8 mouse cellular contexts compared by ENCODE assay signal in genomic region chr5:64809864-64810263, GRCm38 (mm10). TPM values are rescaled to one million over a fixed set of nuclear protein-coding genes. Genes with fewer than 3 reads are reported as not detected.
DNase-seq lines count a peak whose midpoint lies in the region; ATAC-seq and TF ChIP-seq lines count a peak whose summit lies in the region.

No protein-coding gene starts in this region.

- DNase-seq in gastrocnemius, adult 2 months: no peak
- DNase-seq in gastrocnemius, postnatal 25 days: no peak
- peak; percentile 27 for DNase-seq in brain, embryonic 14.5 days (ENCODE audit: low read depth)
- no peak for DNase-seq in right cerebral cortex, postnatal 10 days (ENCODE audit: low spot score in 2 of 2)
- no peak for DNase-seq in ovary, adult 18-20 months (ENCODE audit: low spot score)
- no peak for DNase-seq in embryo, embryonic 11 days

- H3K27me3 ChIP-seq in hindbrain, embryonic 13.5 days: no peaks in the 10 kb centered on the region

- no peak for TF ChIP-seq POLR2A in brain, embryonic 14.5 days (IDR thresholded peaks at IDR 0.05; ENCODE audit: borderline replicate concordance, extremely low read depth, insufficient read depth, insufficient read length, poor library complexity, severe bottlenecking)

- no peak overlapping the region for H3K9ac ChIP-seq in hindbrain, embryonic 13.5 days

- no peak for TF ChIP-seq CTCF in gastrocnemius, adult 2 months (IDR thresholded peaks at IDR 0.05)
- TF ChIP-seq CTCF in brain, embryonic 14.5 days (IDR thresholded peaks at IDR 0.05; ENCODE audit: borderline replicate concordance, extremely low read depth, insufficient read depth, insufficient read length): no peak

- H3K4me2 ChIP-seq in hindbrain, embryonic 13.5 days: no peak overlapping the region

- H3K27ac ChIP-seq in gastrocnemius, adult 2 months: peak overlapping the region; percentile 100
- H3K27ac ChIP-seq in hindbrain, embryonic 13.5 days: peak overlapping the region; percentile 83

- H3K4me1 ChIP-seq in hindbrain, embryonic 13.5 days (replicated peaks): peaks cover 69% of the 10 kb centered on the region

- H3K36me3 ChIP-seq in hindbrain, embryonic 13.5 days: no peaks in the 10 kb centered on the region

- intact Hi-C loops in gastrocnemius, adult 2 months (cut with DNase I): loop anchor here (5.0 kb wide), 2 partner anchors 233 to 523 kb away; no protein-coding TSS in a partner anchor

- H3K9me3 ChIP-seq in hindbrain, embryonic 13.5 days: no peaks in the 10 kb centered on the region

- H3K4me3 ChIP-seq in gastrocnemius, adult 2 months: peak overlapping the region; percentile 99
- H3K4me3 ChIP-seq in hindbrain, embryonic 13.5 days: no peak overlapping the region

- no peak for ATAC-seq in hindbrain, embryonic 13.5 days (ENCODE audit: low FRiP score)
- peak; percentile 51 for ATAC-seq in megakaryocyte, adult 5-6 weeks (ENCODE audit: poor library complexity, severe bottlenecking)

- 88% methylated on average over 11 of the region's 11 CpGs for WGBS in hindbrain, embryonic 13.5 days

RNA-seq across cellular contexts. Expression of gene Klf3, which starts 6.7 kb away (rescaled TPM):
- 10 to 100 TPM; 18.2 to 20.4 TPM for total RNA-seq in gastrocnemius, adult 2 months (2021)
- 10 to 100 TPM; 12.6 to 17.5 TPM for total RNA-seq in gastrocnemius, postnatal 25 days (2021)
- polyA plus RNA-seq in brain, embryonic 14.5 days (2012; rRNA removed): 22.3 and 24.1 TPM in 2 replicates
- polyA plus RNA-seq in hindbrain, embryonic 13.5 days (2015; fragmentation: Nextera tagmentation; extraction: Ambion mirVana): 24.7 and 26.2 TPM in 2 replicates
- total RNA-seq in megakaryocyte, adult 5-6 weeks (2015): 114 and 119 TPM in 2 replicates
- total RNA-seq in megakaryocyte, adult 5-6 weeks (2017): 43.4 and 55.4 TPM in 2 replicates
